Mouse (Mus musculus) spleen, adult 18-20 months (tissue): ENCODE measurements around the gene Ttc27.

Experiments used
- DNase-seq, 2 experiments: peaks; one replicate each; pipeline ENCODE4 v3.0.0; 2022; ENCODE audit warnings: mixed read lengths in 2 of 2

The Ttc27 gene

DNA sequence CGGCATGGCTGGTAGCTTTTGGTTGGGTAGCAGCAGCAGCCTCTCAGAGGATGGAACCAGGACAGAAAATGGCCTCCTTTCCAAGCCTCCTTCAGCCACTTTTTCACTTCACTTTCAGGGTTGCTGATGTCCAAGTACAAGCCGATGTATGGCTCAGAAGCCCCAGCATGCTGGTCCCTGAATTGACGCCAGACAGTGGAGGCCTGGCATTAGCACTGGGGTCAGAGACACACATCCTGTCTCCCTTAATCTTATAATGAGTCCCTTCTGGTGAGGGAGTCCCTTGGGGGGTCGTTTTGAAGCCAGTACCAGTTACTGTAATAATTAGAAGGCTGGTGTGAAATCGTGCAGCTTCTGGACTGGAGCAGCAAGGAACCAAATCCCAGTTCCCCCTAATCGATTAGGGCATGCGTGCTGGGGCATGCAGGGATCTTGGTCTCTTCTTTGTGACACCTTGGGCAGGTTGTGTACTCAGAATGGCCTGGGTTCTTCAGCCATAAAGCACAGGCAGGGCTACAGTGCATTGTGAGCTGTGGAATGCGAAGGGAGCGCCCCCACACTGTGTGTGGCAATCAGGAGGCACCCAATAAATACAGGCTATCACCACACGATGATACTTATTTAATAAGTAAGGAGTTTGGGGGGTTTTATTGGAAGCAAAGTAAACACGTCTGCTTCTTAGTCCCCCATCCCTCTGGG lies 171.5 kb downstream of the Ttc27 start:
- no peak for DNase-seq

DNA sequence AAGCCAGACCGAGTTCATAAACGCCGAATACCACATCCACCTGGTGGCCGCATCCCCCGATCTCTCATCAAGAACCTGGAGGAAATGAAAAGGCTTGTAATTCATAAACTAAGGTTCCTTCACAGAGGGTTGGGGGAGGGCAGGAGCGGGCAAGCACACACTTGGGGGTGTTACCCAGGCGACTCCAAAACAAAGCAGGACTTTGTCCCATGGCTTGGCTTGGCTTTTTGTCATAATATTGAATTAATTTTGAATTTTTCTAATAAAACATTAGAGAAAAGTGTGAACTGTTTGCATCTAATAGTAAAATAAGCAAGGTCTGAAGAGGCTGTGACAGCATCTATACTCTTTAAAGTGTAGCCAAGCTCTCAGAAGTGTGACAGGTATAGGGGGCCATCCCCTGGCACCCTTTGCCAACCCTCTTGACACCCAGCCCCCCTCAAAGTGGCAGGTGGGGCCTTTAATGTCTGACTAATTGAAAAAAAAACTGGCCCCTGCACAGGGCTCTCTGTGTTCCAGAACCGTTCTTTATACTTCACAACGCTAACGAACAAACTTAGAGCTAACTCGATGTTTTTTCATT lies 172.1 kb downstream of the Ttc27 start:
- no peak for DNase-seq

DNA sequence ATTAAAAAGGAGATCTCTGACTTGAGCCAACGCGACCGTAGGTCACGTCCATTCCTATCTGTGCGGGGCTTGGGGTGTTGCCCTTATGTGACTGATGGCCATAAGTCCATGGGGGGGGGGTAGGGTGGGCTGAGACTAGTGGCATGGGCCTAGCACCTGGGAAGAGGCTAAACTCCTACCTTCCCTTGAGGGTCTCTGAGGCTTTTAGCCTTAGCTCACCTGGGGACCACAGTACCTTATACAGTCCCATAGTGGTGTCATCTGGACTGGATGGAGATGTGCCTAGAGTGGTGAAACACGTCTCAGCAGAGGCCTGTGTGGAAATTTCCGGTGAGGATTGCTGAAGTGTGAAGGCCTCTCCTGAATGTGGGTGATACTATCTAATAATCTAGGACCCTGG lies 184.9 kb downstream of the Ttc27 start:
- no peak for DNase-seq

DNA sequence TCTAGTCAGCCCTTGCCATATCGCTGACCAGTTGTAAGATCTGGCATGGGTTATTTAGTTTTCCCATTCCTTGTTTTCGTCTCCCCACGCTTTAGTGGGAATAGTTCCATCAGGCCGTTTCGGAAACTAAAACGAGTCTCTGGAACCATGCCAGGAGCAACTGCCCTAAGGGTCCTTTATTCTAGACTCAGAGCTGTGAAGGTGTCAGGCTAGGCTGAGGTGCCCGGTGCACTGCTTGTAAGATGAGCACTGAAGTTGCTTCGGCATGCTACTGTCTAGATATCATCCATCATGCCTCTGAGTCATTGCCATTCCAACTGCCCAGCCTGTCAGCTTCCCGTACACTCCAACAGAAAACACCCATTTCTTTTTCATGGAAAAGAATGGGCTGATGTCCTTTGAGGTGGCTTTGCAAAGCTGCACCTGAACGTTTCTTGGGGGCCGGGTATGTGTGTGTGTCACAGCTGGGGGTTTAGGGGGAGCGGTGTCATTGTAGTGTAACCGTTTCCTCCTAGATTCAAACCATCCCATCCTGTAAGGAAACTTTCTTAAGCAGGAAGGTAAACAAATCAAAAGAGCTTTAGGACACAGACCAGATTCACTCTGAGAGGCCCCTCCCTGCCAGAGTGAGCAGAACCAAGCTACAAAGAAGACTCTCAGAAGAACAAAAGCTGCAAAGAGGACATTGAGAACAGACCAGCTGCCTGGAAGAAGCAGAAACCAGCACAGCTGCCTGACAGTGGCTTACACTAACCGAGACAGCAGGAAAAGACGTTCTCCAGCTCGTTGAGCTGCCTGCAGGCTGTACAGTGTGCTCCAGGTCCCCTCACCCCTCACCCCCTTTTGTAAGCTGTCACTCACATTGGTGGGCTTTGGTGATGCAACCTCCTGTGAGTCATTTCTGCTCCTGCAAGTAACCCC lies 186.1 kb downstream of the Ttc27 start:
- no peak for DNase-seq

DNA sequence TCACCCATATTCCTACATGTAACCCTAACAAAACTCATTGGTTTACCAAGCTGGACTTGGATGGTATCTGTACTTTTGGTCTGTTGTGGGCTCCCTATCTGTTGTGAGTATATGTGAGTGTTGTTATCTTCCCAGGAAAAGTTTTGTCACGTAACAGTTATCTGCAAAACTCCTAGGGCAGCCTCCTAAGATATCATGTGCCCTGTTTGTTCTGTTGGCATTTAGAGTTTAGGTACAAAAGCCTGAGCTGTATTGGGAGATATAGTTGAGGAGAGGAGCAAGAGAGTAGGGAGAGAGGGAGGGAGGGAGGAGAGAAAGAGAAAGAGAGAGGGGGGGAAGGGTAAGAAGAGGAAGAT lies 186.8 kb downstream of the Ttc27 start:
- no peak for DNase-seq

DNA sequence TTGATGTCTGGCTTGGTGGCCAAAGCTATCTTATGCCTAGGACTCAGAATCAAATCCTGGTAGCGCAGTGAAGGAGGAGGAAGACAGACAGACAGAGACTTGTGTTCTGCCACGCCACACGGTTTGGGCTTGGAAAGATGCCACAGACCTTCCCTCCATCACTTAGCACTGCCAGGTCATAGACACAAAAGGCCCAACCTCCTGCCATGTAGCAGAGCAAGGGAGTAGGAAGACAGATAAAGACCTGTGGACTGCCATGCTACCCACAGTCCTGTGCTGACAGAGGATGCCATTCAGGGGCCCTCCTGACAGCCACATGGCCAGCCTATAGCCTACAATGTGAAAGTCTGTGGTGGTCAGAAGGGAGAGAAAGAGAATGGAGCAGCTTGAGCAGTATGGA lies 187.4 kb downstream of the Ttc27 start:
- no peak for DNase-seq

DNA sequence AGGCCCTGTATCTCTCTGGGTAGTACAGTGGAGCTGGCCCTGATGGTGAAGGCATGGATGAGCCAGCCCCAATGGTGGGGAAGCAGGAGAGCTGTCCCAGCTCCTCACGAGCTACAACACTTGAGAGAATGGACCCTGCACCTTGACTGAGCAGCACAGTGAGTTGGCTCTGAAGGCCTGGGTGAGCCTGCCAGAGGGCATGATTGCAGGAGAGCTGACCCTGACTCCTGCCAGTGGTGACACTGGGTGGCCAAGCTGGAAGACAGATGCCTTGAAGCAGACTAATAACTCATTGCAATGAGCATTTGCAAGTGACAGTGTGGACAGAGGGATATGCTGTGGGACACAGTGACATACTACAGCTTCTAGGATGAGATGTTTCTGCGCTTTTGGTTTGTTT lies 195.5 kb downstream of the Ttc27 start:
- no peak for DNase-seq
